Mouse (Mus musculus) kidney, embryonic 14.5 days (tissue): ENCODE measurements around the gene Fpr1. TPM values are rescaled to one million over a fixed set of nuclear protein-coding genes. Genes with fewer than 3 reads are reported as not detected.

ENCODE experiments used
- ATAC-seq: fragments of 200-750 bp; cut with Nextera tagmentation; 2 replicates; pipeline ENCODE4 v1.8.0; 2017; ENCODE audit warnings: moderate number of reproducible peaks, mild to moderate bottlenecking, moderate TSS enrichment, moderate library complexity; ENCODE audit not compliant: low FRiP score, low TSS enrichment
- H3K27ac ChIP-seq: fragments of 300-500 bp; sonication (generic); 2 replicates; pipeline ENCODE4 v1.5.1; 2014; ENCODE audit warnings: low read depth, mild to moderate bottlenecking, low read length, moderate library complexity, mixed read lengths
- H3K27me3 ChIP-seq: fragments of 300-500 bp; sonication (generic); 2 replicates; pipeline ENCODE4 v1.6.1; 2014; ENCODE audit warnings: mild to moderate bottlenecking, low read length; ENCODE audit not compliant: control insufficient read depth, insufficient read depth
- H3K36me3 ChIP-seq: fragments of 300-500 bp; sonication (generic); 2 replicates; pipeline ENCODE4 v1.6.1; 2014; ENCODE audit warnings: low read length, mixed read lengths; ENCODE audit not compliant: control insufficient read depth, insufficient read depth
- H3K4me1 ChIP-seq: fragments of 300-500 bp; sonication (generic); 2 replicates; pipeline ENCODE4 v1.6.1; 2014; ENCODE audit warnings: low read length, mixed read lengths; ENCODE audit not compliant: control insufficient read depth, insufficient read depth
- H3K4me2 ChIP-seq: fragments of 300-500 bp; sonication (generic); replicated peaks from 2 replicates; pipeline ENCODE4 v1.6.1; 2014; ENCODE audit warnings: low read depth, mild to moderate bottlenecking, low read length
- H3K4me3 ChIP-seq: fragments of 300-500 bp; sonication (generic); 2 replicates; pipeline ENCODE4 v1.5.1; 2014; ENCODE audit warnings: mild to moderate bottlenecking, low read length
- H3K9ac ChIP-seq: fragments of 300-500 bp; sonication (generic); 2 replicates; pipeline ENCODE4 v1.6.1; 2014; ENCODE audit warnings: low read depth, mild to moderate bottlenecking, low read length, moderate library complexity
- H3K9me3 ChIP-seq: fragments of 300-500 bp; sonication (generic); 2 replicates; pipeline ENCODE4 v1.6.1; 2016; ENCODE audit warnings: low read length; ENCODE audit not compliant: control insufficient read depth
- WGBS: fragments of 180-500 bp; shearing (Covaris S2); extraction: QIAGEN DNeasy Blood & Tissue Kit; methylation state at CpG from one replicate; pipeline ENCODE4 v1.1.7; 2014; 5-methylcytosine and 5-hydroxymethylcytosine counted together
- polyA plus RNA-seq: library from polyadenylated mRNA; unstranded; fragments of >200 nt; fragmentation: Nextera tagmentation; extraction: Ambion mirVana; gene quantifications from 2 replicates; pipeline ENCODE4 v1.2.1, GENCODE M21; 2014

Gene Fpr1
- polyA plus RNA-seq, 1 experiment from 2014 or later: 0.16 TPM

GRCm38 (mm10) chr17:17840796-17841195 lies 42.9 kb downstream of the Fpr1 start:
- Histone ChIP-seq H3K4me2 (no peak overlapping the region), H3K36me3 (peaks cover 45% of the 10 kb centered on the region), H3K4me3 (no peak overlapping the region), H3K9ac (no peak overlapping the region), H3K9me3 (no peaks in the 10 kb centered on the region), H3K4me1 (peaks cover 11% of the 10 kb centered on the region), H3K27ac (no peak overlapping the region), H3K27me3 (no peaks in the 10 kb centered on the region)
- 86% methylated on average over 7 of the region's 7 CpGs for WGBS
- ATAC-seq: no peak

GRCm38 (mm10) chr17:17839276-17839675 lies 44.5 kb downstream of the Fpr1 start:
- 94% methylated on average over 2 of the region's 2 CpGs for WGBS
- Histone ChIP-seq H3K4me1 (peaks cover 22% of the 10 kb centered on the region), H3K27ac (no peak overlapping the region), H3K9me3 (no peaks in the 10 kb centered on the region), H3K27me3 (no peaks in the 10 kb centered on the region), H3K9ac (no peak overlapping the region), H3K36me3 (peaks cover 50% of the 10 kb centered on the region), H3K4me3 (no peak overlapping the region), H3K4me2 (no peak overlapping the region)
- ATAC-seq: no peak

GRCm38 (mm10) chr17:17837919-17838701 lies 45.6 kb downstream of the Fpr1 start:
- Histone ChIP-seq H3K4me2 (peak overlapping the region; percentile 55), H3K36me3 (peaks cover 58% of the 10 kb centered on the region), H3K4me1 (peaks cover 29% of the 10 kb centered on the region), H3K27me3 (no peaks in the 10 kb centered on the region), H3K27ac (peak overlapping the region; percentile 85), H3K4me3 (peak overlapping the region; percentile 32), H3K9ac (peak overlapping the region; percentile 50), H3K9me3 (no peaks in the 10 kb centered on the region)
- ATAC-seq: peak; percentile 98
- 1% methylated on average over 42 of the region's 43 CpGs for WGBS

- Histone ChIP-seq H3K4me3 (peak overlapping the region; percentile 32), H3K4me2 (peak overlapping the region; percentile 55), H3K36me3 (peaks cover 60% of the 10 kb centered on the region), H3K9me3 (no peaks in the 10 kb centered on the region), H3K9ac (peak overlapping the region; percentile 50), H3K4me1 (peaks cover 29% of the 10 kb centered on the region), H3K27me3 (no peaks in the 10 kb centered on the region), H3K27ac (peak overlapping the region; percentile 85)
- 4% methylated on average over 13 of the region's 13 CpGs for WGBS
- 0 out of 2 replicates have a peak, but pooled peaks have one; percentile 0 for ATAC-seq
Observed at GRCm38 (mm10) chr17:17837426-17837825, 46.3 kb downstream of the Fpr1 start.

DNA sequence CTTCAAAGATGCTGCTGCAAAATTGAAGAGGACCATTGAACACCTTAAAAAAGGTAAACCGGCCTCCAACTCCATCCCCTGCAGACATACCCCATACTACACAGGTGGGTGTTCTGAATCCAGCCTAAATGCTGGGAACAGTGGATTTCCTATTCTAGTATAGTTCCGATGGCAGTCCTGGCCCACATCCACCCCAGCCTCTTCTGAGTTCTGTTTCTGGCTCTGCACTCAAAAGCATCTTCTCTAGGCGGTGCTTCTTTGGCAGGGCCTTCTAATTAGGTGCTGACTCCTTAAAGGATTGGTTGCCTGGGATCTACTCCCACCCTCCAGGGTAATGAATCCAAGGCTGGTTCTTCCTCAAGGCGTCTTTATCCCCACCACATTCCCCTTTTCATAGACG lies 47.6 kb downstream of the Fpr1 start:
- Histone ChIP-seq H3K27ac (no peak overlapping the region), H3K36me3 (peaks cover 58% of the 10 kb centered on the region)

DNA sequence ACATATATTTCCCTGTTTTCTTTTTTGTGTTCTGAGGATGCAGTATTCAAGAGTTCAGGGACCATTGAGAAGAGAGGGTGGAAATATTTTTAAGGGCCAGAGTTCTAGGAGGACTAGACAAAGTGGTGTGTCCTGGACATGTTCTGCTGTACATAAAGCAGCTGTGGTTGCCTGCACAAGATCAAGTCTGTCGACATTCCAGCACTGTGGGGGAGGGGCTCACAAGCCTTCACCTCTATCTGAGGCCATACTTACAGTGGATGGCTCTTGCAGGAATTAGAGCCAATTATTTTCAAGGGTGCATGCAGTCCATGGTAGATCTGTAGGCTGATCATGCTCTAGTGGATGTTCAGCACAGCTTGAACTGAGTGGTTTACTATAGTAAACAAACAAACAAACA lies 48.8 kb downstream of the Fpr1 start:
- Histone ChIP-seq H3K27ac (no peak overlapping the region), H3K9me3 (no peaks in the 10 kb centered on the region), H3K9ac (no peak overlapping the region), H3K36me3 (peaks cover 50% of the 10 kb centered on the region), H3K4me3 (no peak overlapping the region; the same call in 1 of the 2 replicates), H3K4me2 (peak overlapping the region; percentile 12; the same call in 1 of the 2 replicates), H3K27me3 (no peaks in the 10 kb centered on the region), H3K4me1 (peaks cover 53% of the 10 kb centered on the region)
- ATAC-seq: no peak
- WGBS: 10% methylated on average over 1 of the region's 1 CpGs

More for the DNA sequence above, 47.6 kb downstream of the Fpr1 start:
- no peak overlapping the region for H3K9ac ChIP-seq
- H3K4me1 ChIP-seq: peaks cover 41% of the 10 kb centered on the region
- H3K9me3 ChIP-seq: no peaks in the 10 kb centered on the region
- 71% methylated on average over 5 of the region's 5 CpGs for WGBS
- H3K27me3 ChIP-seq: no peaks in the 10 kb centered on the region
- ATAC-seq: no peak
- no peak overlapping the region for H3K4me3 ChIP-seq
- H3K4me2 ChIP-seq: no peak overlapping the region

DNA sequence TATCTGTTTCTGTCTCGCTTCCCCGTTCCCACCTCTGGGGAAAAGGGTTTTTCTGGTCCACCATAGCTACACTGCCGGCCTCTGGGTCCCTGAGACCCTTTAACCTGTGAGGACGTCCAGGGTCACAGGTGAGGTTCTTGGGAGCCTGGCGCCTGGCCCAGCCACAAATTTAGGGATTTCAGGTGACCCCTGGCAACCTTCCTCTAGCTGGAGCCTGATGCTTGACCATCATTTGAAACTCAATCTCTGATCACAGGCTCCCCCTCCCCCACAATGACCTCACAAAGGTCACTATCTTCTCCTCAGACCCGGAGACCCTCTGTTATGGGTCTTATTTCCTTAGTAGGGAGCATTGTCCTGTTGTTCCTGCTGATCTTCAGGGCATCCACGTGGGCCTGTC lies 53.0 kb downstream of the Fpr1 start:
- 42% methylated on average over 7 of the region's 7 CpGs for WGBS
- Histone ChIP-seq H3K9ac (no peak overlapping the region), H3K9me3 (no peaks in the 10 kb centered on the region), H3K4me2 (peak overlapping the region; percentile 63), H3K4me1 (peaks cover 49% of the 10 kb centered on the region), H3K36me3 (peaks cover 31% of the 10 kb centered on the region), H3K27ac (no peak overlapping the region), H3K27me3 (no peaks in the 10 kb centered on the region), H3K4me3 (peak overlapping the region; percentile 80; the same call in 1 of the 2 replicates)
- ATAC-seq: no peak

- Histone ChIP-seq H3K4me3 (peak overlapping the region; percentile 80), H3K9me3 (no peaks in the 10 kb centered on the region), H3K36me3 (peaks cover 28% of the 10 kb centered on the region), H3K27me3 (no peaks in the 10 kb centered on the region), H3K9ac (peak overlapping the region; percentile 74), H3K4me1 (peaks cover 48% of the 10 kb centered on the region), H3K4me2 (peak overlapping the region; percentile 63), H3K27ac (peak overlapping the region; percentile 99; the same call in 1 of the 2 replicates)
- ATAC-seq: no peak
- 30% methylated on average over 16 of the region's 23 CpGs for WGBS
Observed at GRCm38 (mm10) chr17:17829816-17830535, 53.8 kb downstream of the Fpr1 start.
